Mouse (Mus musculus): Measurements from ENCODE around the gene Col15a1.

DNA sequence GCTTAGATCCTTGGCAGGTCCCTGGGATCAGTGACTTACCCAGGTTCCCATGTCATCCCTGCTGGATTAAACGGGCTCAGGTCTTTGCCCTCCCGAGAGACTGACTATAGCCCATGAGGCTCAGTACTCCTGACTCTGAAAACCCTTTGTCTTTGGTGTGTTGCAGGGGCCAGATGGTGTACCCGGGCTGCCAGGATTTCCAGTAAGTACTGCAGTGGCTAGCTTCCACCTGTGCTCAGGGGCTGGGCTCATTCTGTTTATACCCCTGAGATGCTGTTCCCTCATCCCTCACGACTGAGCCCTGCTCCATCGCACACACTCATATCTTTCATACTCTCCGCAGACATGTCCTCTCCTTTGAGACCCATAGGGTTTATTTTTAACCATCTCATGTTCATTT is 76.3 kb downstream of the Col15a1 start:
- TF ChIP-seq CTCF (IDR thresholded peaks at IDR 0.05; ENCODE audit: borderline replicate concordance, control insufficient read depth, extremely low read depth, insufficient read depth, low read length, poor library complexity) (no peak), POLR2A (IDR thresholded peaks at IDR 0.05; ENCODE audit: control insufficient read depth, extremely low read depth, insufficient read depth, low read length, poor library complexity) (no peak)
